Mouse (Mus musculus) forebrain, embryonic 14.5 days (tissue): ENCODE measurements around the gene Nt5dc3. TPM values are rescaled to one million over a fixed set of nuclear protein-coding genes. Genes with fewer than 3 reads are reported as not detected.

Experiments
- ATAC-seq: fragments of 200-750 bp; cut with Nextera tagmentation; 2 replicates; pipeline ENCODE4 v1.8.0; 2017; ENCODE audit warnings: mild to moderate bottlenecking, moderate library complexity
- DNase-seq: peaks from one replicate; pipeline ENCODE4 v3.0.0-alpha.2; 2015; ENCODE audit warnings: low spot score
- H3K27ac ChIP-seq: fragments of 300-500 bp; sonication (generic); 2 replicates; pipeline ENCODE4 v1.5.1; 2014; ENCODE audit warnings: low read depth, mild to moderate bottlenecking, control low read depth, low read length, moderate library complexity
- H3K27me3 ChIP-seq: fragments of 300-500 bp; sonication (generic); replicated peaks from 2 replicates; pipeline ENCODE4 v1.6.1; 2014; ENCODE audit warnings: low read length, control low read depth, mixed read lengths; ENCODE audit not compliant: control insufficient read depth, insufficient read depth
- H3K36me3 ChIP-seq: fragments of 300-500 bp; sonication (generic); 2 replicates; pipeline ENCODE4 v1.6.1; 2014; ENCODE audit warnings: low read length, control low read depth; ENCODE audit not compliant: control insufficient read depth, insufficient read depth
- H3K4me1 ChIP-seq: fragments of 300-500 bp; sonication (generic); 2 replicates; pipeline ENCODE4 v1.6.1; 2014; ENCODE audit warnings: antibody characterized with exemption, low read length, control low read depth; ENCODE audit not compliant: control insufficient read depth, insufficient read depth
- H3K4me2 ChIP-seq: fragments of 300-500 bp; sonication (generic); 2 replicates; pipeline ENCODE4 v1.6.1; 2014; ENCODE audit warnings: mild to moderate bottlenecking, control low read depth, low read length
- H3K4me3 ChIP-seq: fragments of 300-500 bp; sonication (generic); 2 replicates; pipeline ENCODE4 v1.5.1; 2014; ENCODE audit warnings: low read depth, low read length, control low read depth
- H3K9ac ChIP-seq: fragments of 300-500 bp; sonication (generic); 2 replicates; pipeline ENCODE4 v1.6.1; 2014; ENCODE audit warnings: mild to moderate bottlenecking, low read length, control low read depth, moderate library complexity
- H3K9me3 ChIP-seq: fragments of 300-500 bp; sonication (generic); replicated peaks from 2 replicates; pipeline ENCODE4 v1.6.1; 2016; ENCODE audit warnings: low read length, control low read depth, mixed read lengths; ENCODE audit not compliant: control insufficient read depth
- WGBS: fragments of 180-500 bp; shearing (Covaris S2); extraction: QIAGEN DNeasy Blood & Tissue Kit; methylation state at CpG from one replicate; pipeline ENCODE4 v1.1.7; 2014; 5-methylcytosine and 5-hydroxymethylcytosine counted together
- polyA plus RNA-seq: library from polyadenylated mRNA; unstranded; fragments of >200 nt; fragmentation: Nextera tagmentation; extraction: Ambion mirVana; gene quantifications from 2 replicates; pipeline ENCODE4 v1.2.1, GENCODE M21; 2014

The Nt5dc3 gene
- polyA plus RNA-seq, 1 experiment from 2014 or later = 6.7 TPM

- peaks cover 13% of the 10 kb centered on the region for H3K4me1 ChIP-seq
- WGBS = 89% methylated on average over 5 of the region's 5 CpGs
- ATAC-seq (no peak), DNase-seq (no peak)
- H3K4me3 ChIP-seq = no peak overlapping the region
- H3K4me2 ChIP-seq = no peak overlapping the region
- H3K36me3 ChIP-seq = no peaks in the 10 kb centered on the region
- H3K9ac ChIP-seq = no peak overlapping the region
- no peaks in the 10 kb centered on the region for H3K9me3 ChIP-seq
- no peaks in the 10 kb centered on the region for H3K27me3 ChIP-seq
- H3K27ac ChIP-seq = no peak overlapping the region
These were observed 5.4 kb downstream of the Nt5dc3 start for GRCm38 (mm10) chr10:86784126-86784675.

- peaks cover 8% of the 10 kb centered on the region for H3K4me1 ChIP-seq
- no peak overlapping the region for H3K4me3 ChIP-seq
- H3K9ac ChIP-seq = no peak overlapping the region
- no peak overlapping the region for H3K27ac ChIP-seq
- H3K9me3 ChIP-seq = no peaks in the 10 kb centered on the region
- no peaks in the 10 kb centered on the region for H3K36me3 ChIP-seq
- no peak for DNase-seq
- H3K27me3 ChIP-seq = no peaks in the 10 kb centered on the region
- no peak for ATAC-seq
- 76% methylated on average over 2 of the region's 2 CpGs for WGBS
- no peak overlapping the region for H3K4me2 ChIP-seq
These were observed 6.6 kb downstream of the Nt5dc3 start for GRCm38 (mm10) chr10:86785396-86785795.

GRCm38 (mm10) chr10:86786083-86786482 is 7.3 kb downstream of the Nt5dc3 start:
- H3K27ac ChIP-seq = no peak overlapping the region

GRCm38 (mm10) chr10:86788193-86788592 is 9.4 kb downstream of the Nt5dc3 start:
- Histone ChIP-seq H3K9ac (no peak overlapping the region), H3K36me3 (no peaks in the 10 kb centered on the region), H3K27ac (no peak overlapping the region), H3K4me1 (0 out of 2 replicates have a peak, but pooled peaks cover 3% of the 10 kb centered on the region), H3K4me3 (no peak overlapping the region), H3K9me3 (no peaks in the 10 kb centered on the region), H3K27me3 (no peaks in the 10 kb centered on the region), H3K4me2 (no peak overlapping the region)
- DNase-seq = peak; percentile 61
- WGBS = 28% methylated on average over 5 of the region's 5 CpGs
- ATAC-seq = peak; percentile 43; the same call in 1 of the 2 replicates

More at GRCm38 (mm10) chr10:86786083-86786482, 7.3 kb downstream of the Nt5dc3 start:
- H3K4me3 ChIP-seq = no peak overlapping the region
- no peak overlapping the region for H3K4me2 ChIP-seq
- H3K27me3 ChIP-seq = no peaks in the 10 kb centered on the region
- no peak overlapping the region for H3K9ac ChIP-seq
- DNase-seq (no peak), ATAC-seq (no peak)
- no peaks in the 10 kb centered on the region for H3K9me3 ChIP-seq
- H3K4me1 ChIP-seq = peaks cover 8% of the 10 kb centered on the region
- 95% methylated on average over 5 of the region's 5 CpGs for WGBS
- H3K36me3 ChIP-seq = no peaks in the 10 kb centered on the region

GRCm38 (mm10) chr10:86789146-86789672 is 10.4 kb downstream of the Nt5dc3 start:
- H3K27me3 ChIP-seq = no peaks in the 10 kb centered on the region
- ATAC-seq = no peak
- H3K9ac ChIP-seq = no peak overlapping the region
- H3K4me2 ChIP-seq = no peak overlapping the region
- H3K4me3 ChIP-seq = no peak overlapping the region
- H3K9me3 ChIP-seq = no peaks in the 10 kb centered on the region
- no peaks in the 10 kb centered on the region for H3K36me3 ChIP-seq
- 0 out of 2 replicates have a peak, but pooled peaks cover 3% of the 10 kb centered on the region for H3K4me1 ChIP-seq
- no peak overlapping the region for H3K27ac ChIP-seq
- DNase-seq = no peak
- WGBS = 78% methylated on average over 7 of the region's 7 CpGs

GRCm38 (mm10) chr10:86791507-86792184 is 12.8 kb downstream of the Nt5dc3 start:
- WGBS = 89% methylated on average over 7 of the region's 7 CpGs
- no peaks in the 10 kb centered on the region for H3K9me3 ChIP-seq
- H3K4me2 ChIP-seq = no peak overlapping the region
- no peak overlapping the region for H3K27ac ChIP-seq
- DNase-seq = no peak
- 0 out of 2 replicates have a peak, but pooled peaks cover 3% of the 10 kb centered on the region for H3K4me1 ChIP-seq
- no peak overlapping the region for H3K4me3 ChIP-seq
- no peaks in the 10 kb centered on the region for H3K27me3 ChIP-seq
- H3K9ac ChIP-seq = no peak overlapping the region
- no peaks in the 10 kb centered on the region for H3K36me3 ChIP-seq
- ATAC-seq = no peak

GRCm38 (mm10) chr10:86793509-86793951 is 14.7 kb downstream of the Nt5dc3 start:
- 76% methylated on average over 2 of the region's 2 CpGs for WGBS

GRCm38 (mm10) chr10:86794196-86794595 is 15.4 kb downstream of the Nt5dc3 start:
- no peaks in the 10 kb centered on the region for H3K4me1 ChIP-seq
- WGBS = 91% methylated on average over 4 of the region's 4 CpGs
- no peak overlapping the region for H3K27ac ChIP-seq
- H3K4me3 ChIP-seq = no peak overlapping the region
- H3K9me3 ChIP-seq = no peaks in the 10 kb centered on the region
- H3K4me2 ChIP-seq = no peak overlapping the region
- H3K9ac ChIP-seq = no peak overlapping the region
- no peaks in the 10 kb centered on the region for H3K36me3 ChIP-seq
- H3K27me3 ChIP-seq = no peaks in the 10 kb centered on the region
- no peak for DNase-seq
- ATAC-seq = no peak

More at GRCm38 (mm10) chr10:86793509-86793951, 14.7 kb downstream of the Nt5dc3 start:
- no peak overlapping the region for H3K4me2 ChIP-seq
- H3K9me3 ChIP-seq = no peaks in the 10 kb centered on the region
- H3K9ac ChIP-seq = no peak overlapping the region
- ATAC-seq (no peak), DNase-seq (no peak)
- H3K27me3 ChIP-seq = no peaks in the 10 kb centered on the region
- H3K27ac ChIP-seq = no peak overlapping the region
- H3K4me3 ChIP-seq = no peak overlapping the region
- no peaks in the 10 kb centered on the region for H3K36me3 ChIP-seq
- H3K4me1 ChIP-seq = 0 out of 2 replicates have a peak, but pooled peaks cover 2% of the 10 kb centered on the region
